Mouse (Mus musculus): Measurements from ENCODE around the gene P3h3.
"Not testable (repeated sequence)": the region's sequence is repeated elsewhere in the genome, so short reads cannot be mapped to it uniquely, and the experiment has no call there.

P3h3 gene

GRCm38 (mm10) chr6:124810566-124811402 is 46.8 kb downstream of the P3h3 start:
- in situ Hi-C loops (cut with MboI; ENCODE audit: low sequenced_read_pairs), result not testable (repeated sequence)

GRCm38 (mm10) chr6:124809775-124810538 is 47.6 kb downstream of the P3h3 start:
- in situ Hi-C loops (cut with MboI; ENCODE audit: low sequenced_read_pairs), result no loop called here

GRCm38 (mm10) chr6:124809052-124809774 is 48.3 kb downstream of the P3h3 start:
- in situ Hi-C loops (cut with MboI; ENCODE audit: low sequenced_read_pairs), result no loop called here

- in situ Hi-C loops (cut with MboI; ENCODE audit: low sequenced_read_pairs), result no loop called here
Measured at GRCm38 (mm10) chr6:124808358-124809012, 49.1 kb downstream of the P3h3 start, which contains the start of gene Spsb2. TSS of gene Spsb2 (plus strand) at chr6:124808661.

GRCm38 (mm10) chr6:124807986-124808357 is 49.6 kb downstream of the P3h3 start:
- in situ Hi-C loops (cut with MboI; ENCODE audit: low sequenced_read_pairs), result no loop called here

- in situ Hi-C loops (cut with MboI; ENCODE audit: low sequenced_read_pairs), result no loop called here
Measured at GRCm38 (mm10) chr6:124807366-124807765, 50.2 kb downstream of the P3h3 start.

GRCm38 (mm10) chr6:124806446-124807140 is 51.0 kb downstream of the P3h3 start:
- in situ Hi-C loops (cut with MboI; ENCODE audit: low sequenced_read_pairs), result no loop called here

- in situ Hi-C loops (cut with MboI; ENCODE audit: low sequenced_read_pairs), result no loop called here
Measured at GRCm38 (mm10) chr6:124805341-124806321, 51.9 kb downstream of the P3h3 start.

- in situ Hi-C loops (cut with MboI; ENCODE audit: low sequenced_read_pairs), result no loop called here
Measured at GRCm38 (mm10) chr6:124804341-124804740, 53.2 kb downstream of the P3h3 start.

GRCm38 (mm10) chr6:124803691-124804090 is 53.9 kb downstream of the P3h3 start:
- in situ Hi-C loops (cut with MboI; ENCODE audit: low sequenced_read_pairs), result not testable (repeated sequence)

GRCm38 (mm10) chr6:124803061-124803460 is 54.5 kb downstream of the P3h3 start:
- in situ Hi-C loops (cut with MboI; ENCODE audit: low sequenced_read_pairs), result no loop called here

GRCm38 (mm10) chr6:124802400-124802799 is 55.2 kb downstream of the P3h3 start:
- in situ Hi-C loops (cut with MboI; ENCODE audit: low sequenced_read_pairs), result not testable (repeated sequence)

- in situ Hi-C loops (cut with MboI; ENCODE audit: low sequenced_read_pairs), result no loop called here
Measured at GRCm38 (mm10) chr6:124796200-124796599, 61.4 kb downstream of the P3h3 start.

- in situ Hi-C loops (cut with MboI; ENCODE audit: low sequenced_read_pairs), result no loop called here
Measured at GRCm38 (mm10) chr6:124795781-124796180, 61.8 kb downstream of the P3h3 start.

- in situ Hi-C loops (cut with MboI; ENCODE audit: low sequenced_read_pairs), result no loop called here
Measured at GRCm38 (mm10) chr6:124791911-124792310, 65.6 kb downstream of the P3h3 start.

Data from CH12F3 (cell line).